Mouse (Mus musculus): ENCODE data around the gene P4ha2. TPM values are rescaled to one million over a fixed set of nuclear protein-coding genes. Genes with fewer than 3 reads are reported as not detected.

The P4ha2 gene
- 28.2 TPM for polyA plus RNA-seq (2014; fragmentation: Illumina TruSeq; extraction: RNeasy Lipid Tissue Mini Kit (QIAGEN cat#74804); ENCODE audit: insufficient read depth, low read depth, low replicate concordance)

GRCm38 (mm10) chr11:54100045-54100691, at the start of gene P4ha2:
Gene P4ha2 (plus strand): TSS chr11:54100095.

GRCm38 (mm10) chr11:54068520-54069371, 31.1 kb upstream of the P4ha2 start, which contains the start of gene Pdlim4:
Gene Pdlim4 (minus strand): TSS chr11:54069014.

Other genes with a start within 250 kb of the P4ha2 start
- 18.5 TPM for gene Gm12216, start 240.8 kb upstream of the P4ha2 start, polyA plus RNA-seq (2014; fragmentation: Illumina TruSeq; extraction: RNeasy Lipid Tissue Mini Kit (QIAGEN cat#74804); ENCODE audit: insufficient read depth, low read depth, low replicate concordance)
- 15.4 TPM for gene Slc22a5, start 208.4 kb upstream of the P4ha2 start, polyA plus RNA-seq (2014; fragmentation: Illumina TruSeq; extraction: RNeasy Lipid Tissue Mini Kit (QIAGEN cat#74804); ENCODE audit: insufficient read depth, low read depth, low replicate concordance)
- gene Slc22a21, start 119.8 kb upstream of the P4ha2 start, polyA plus RNA-seq (2014; fragmentation: Illumina TruSeq; extraction: RNeasy Lipid Tissue Mini Kit (QIAGEN cat#74804); ENCODE audit: insufficient read depth, low read depth, low replicate concordance): 1.1 TPM
- 1.8 TPM for gene Slc22a4, start 72.0 kb upstream of the P4ha2 start, polyA plus RNA-seq (2014; fragmentation: Illumina TruSeq; extraction: RNeasy Lipid Tissue Mini Kit (QIAGEN cat#74804); ENCODE audit: insufficient read depth, low read depth, low replicate concordance)
- 10.8 TPM for gene Pdlim4, start 31.1 kb upstream of the P4ha2 start, polyA plus RNA-seq (2014; fragmentation: Illumina TruSeq; extraction: RNeasy Lipid Tissue Mini Kit (QIAGEN cat#74804); ENCODE audit: insufficient read depth, low read depth, low replicate concordance)
- 5.2 TPM for gene Csf2, start 149.6 kb downstream of the P4ha2 start, polyA plus RNA-seq (2014; fragmentation: Illumina TruSeq; extraction: RNeasy Lipid Tissue Mini Kit (QIAGEN cat#74804); ENCODE audit: insufficient read depth, low read depth, low replicate concordance)
- not detected for gene Il3, start 167.2 kb downstream of the P4ha2 start, polyA plus RNA-seq (2014; fragmentation: Illumina TruSeq; extraction: RNeasy Lipid Tissue Mini Kit (QIAGEN cat#74804); ENCODE audit: insufficient read depth, low read depth, low replicate concordance)
- 0.15 TPM for gene Acsl6, start 203.7 kb downstream of the P4ha2 start, polyA plus RNA-seq (2014; fragmentation: Illumina TruSeq; extraction: RNeasy Lipid Tissue Mini Kit (QIAGEN cat#74804); ENCODE audit: insufficient read depth, low read depth, low replicate concordance)